Mouse (Mus musculus): Measurements from ENCODE around the gene Timm17a. TPM values are rescaled to one million over a fixed set of nuclear protein-coding genes. Genes with fewer than 3 reads are reported as not detected.

Timm17a gene
- polyA plus RNA-seq, 1 experiment from 2014 or later, result 271 TPM

DNA sequence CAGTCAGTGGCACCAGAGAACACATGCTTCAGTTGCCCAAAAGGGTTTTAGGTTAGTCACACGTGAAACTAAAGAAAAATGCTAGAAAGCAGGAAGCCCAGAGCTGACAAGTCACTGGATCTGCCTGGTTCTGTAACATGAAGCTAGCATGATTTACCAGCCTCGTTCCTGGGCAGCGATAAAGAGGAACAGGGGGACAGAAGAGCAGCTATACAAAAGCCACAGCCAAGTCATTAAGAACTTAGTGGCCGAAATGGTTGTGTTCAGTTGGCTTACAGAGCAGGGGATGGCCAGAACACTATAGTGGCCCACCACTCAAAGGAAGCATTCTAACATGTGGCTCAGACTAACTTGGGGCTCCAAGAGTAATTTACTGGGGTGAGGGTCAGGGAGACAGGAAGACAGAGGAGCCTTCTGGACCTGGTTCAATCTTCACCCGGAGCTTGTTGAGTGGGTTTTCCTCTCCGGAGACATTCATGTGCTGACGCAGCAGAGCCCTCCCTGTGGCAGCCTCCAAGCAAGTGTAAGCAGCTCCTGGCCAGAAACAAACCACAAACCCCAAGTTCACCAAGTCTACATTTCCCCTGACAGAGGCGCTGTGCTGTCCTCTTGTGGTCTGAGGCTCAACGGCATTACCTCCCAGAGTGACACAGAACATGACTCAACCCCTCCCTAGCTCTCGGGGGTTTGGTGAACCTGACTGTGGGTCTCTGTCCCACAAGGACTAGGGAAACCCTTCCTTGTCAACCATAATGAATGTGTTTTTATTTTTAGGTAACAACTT lies 45.7 kb downstream of the Timm17a start:
- Histone ChIP-seq H3K4me3 (ENCODE audit: low read depth, low read length) (no peak overlapping the region), H3K36me3 (ENCODE audit: control insufficient read depth, insufficient read depth) (peaks cover 82% of the 10 kb centered on the region), H3K9me3 (ENCODE audit: control insufficient read depth) (no peaks in the 10 kb centered on the region), H3K4me1 (replicated peaks; ENCODE audit: control insufficient read depth, insufficient read depth, low read length) (no peaks in the 10 kb centered on the region), H3K4me2 (replicated peaks; ENCODE audit: low read depth) (no peak overlapping the region), H3K27ac (ENCODE audit: low read depth, low read length) (peak overlapping the region; percentile 86), H3K27me3 (replicated peaks; ENCODE audit: control insufficient read depth, insufficient read depth, low read length) (no peaks in the 10 kb centered on the region), H3K9ac (ENCODE audit: low read depth, low read length) (no peak overlapping the region)
- WGBS, result 74% methylated on average over 10 of the region's 10 CpGs
- ATAC-seq, result no peak
- peak; percentile 52 for TF ChIP-seq CTCF (IDR thresholded peaks at IDR 0.05; ENCODE audit: low read depth)

DNA sequence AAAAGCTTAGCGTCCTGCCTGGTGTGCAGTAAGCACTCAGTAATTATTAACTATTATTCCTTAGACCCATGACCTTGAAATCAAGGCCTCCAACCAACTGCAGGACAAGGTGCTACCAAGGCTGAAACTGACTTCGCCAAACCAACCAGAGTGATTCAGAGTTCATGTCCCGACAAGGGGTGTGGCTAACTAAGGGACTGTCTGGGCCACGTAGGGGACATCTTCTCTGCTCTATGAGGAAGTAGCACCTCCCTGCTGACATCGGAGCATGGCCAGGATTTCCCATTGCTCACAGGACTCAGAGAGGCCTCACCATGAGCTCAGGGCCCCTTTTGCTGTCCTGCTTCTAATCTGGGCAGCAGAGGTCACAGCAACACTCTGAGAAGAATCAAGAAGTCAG lies 47.7 kb downstream of the Timm17a start:
- WGBS, result 46% methylated on average over 5 of the region's 5 CpGs

DNA sequence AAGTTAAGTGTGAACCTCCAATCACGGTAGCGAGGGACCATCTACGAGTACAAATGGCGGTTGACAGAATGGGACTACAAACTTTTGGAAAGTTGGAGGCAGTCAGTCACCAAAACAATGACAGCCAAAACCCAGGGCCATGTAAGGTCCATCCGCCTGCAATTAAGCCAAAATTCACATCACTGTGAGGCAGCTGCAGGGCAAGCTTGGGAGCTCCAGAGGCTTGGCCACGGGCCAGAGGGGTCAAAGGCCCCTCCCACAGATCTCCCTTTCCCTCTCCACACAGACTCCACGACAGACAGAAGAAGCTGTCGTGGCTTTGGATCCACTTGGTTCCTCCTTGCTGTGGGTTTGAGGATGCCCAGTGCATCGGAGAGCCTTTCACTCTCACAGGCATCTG lies 50.3 kb downstream of the Timm17a start:
- WGBS, result 67% methylated on average over 9 of the region's 9 CpGs
- Histone ChIP-seq H3K9me3 (ENCODE audit: control insufficient read depth) (no peaks in the 10 kb centered on the region), H3K4me2 (replicated peaks; ENCODE audit: low read depth) (no peak overlapping the region), H3K36me3 (ENCODE audit: control insufficient read depth, insufficient read depth) (peaks cover 65% of the 10 kb centered on the region), H3K27me3 (replicated peaks; ENCODE audit: control insufficient read depth, insufficient read depth, low read length) (no peaks in the 10 kb centered on the region), H3K27ac (ENCODE audit: low read depth, low read length) (no peak overlapping the region), H3K9ac (ENCODE audit: low read depth, low read length) (no peak overlapping the region), H3K4me1 (replicated peaks; ENCODE audit: control insufficient read depth, insufficient read depth, low read length) (no peaks in the 10 kb centered on the region), H3K4me3 (ENCODE audit: low read depth, low read length) (no peak overlapping the region)
- TF ChIP-seq CTCF (IDR thresholded peaks at IDR 0.05; ENCODE audit: low read depth), result no peak
- ATAC-seq, result no peak

More for the DNA sequence above, 47.7 kb downstream of the Timm17a start:
- peak; percentile 91 for ATAC-seq
- H3K4me3 ChIP-seq (ENCODE audit: low read depth, low read length), result no peak overlapping the region
- H3K36me3 ChIP-seq (ENCODE audit: control insufficient read depth, insufficient read depth), result peaks cover 77% of the 10 kb centered on the region
- H3K9ac ChIP-seq (ENCODE audit: low read depth, low read length), result no peak overlapping the region
- no peak overlapping the region for H3K4me2 ChIP-seq (replicated peaks; ENCODE audit: low read depth)
- H3K9me3 ChIP-seq (ENCODE audit: control insufficient read depth), result no peaks in the 10 kb centered on the region
- H3K4me1 ChIP-seq (replicated peaks; ENCODE audit: control insufficient read depth, insufficient read depth, low read length), result no peaks in the 10 kb centered on the region
- no peaks in the 10 kb centered on the region for H3K27me3 ChIP-seq (replicated peaks; ENCODE audit: control insufficient read depth, insufficient read depth, low read length)
- 0 out of 2 replicates have a peak, but pooled peaks have one; percentile 1 for TF ChIP-seq CTCF (IDR thresholded peaks at IDR 0.05; ENCODE audit: low read depth)
- H3K27ac ChIP-seq (ENCODE audit: low read depth, low read length), result peak overlapping the region; percentile 86

DNA sequence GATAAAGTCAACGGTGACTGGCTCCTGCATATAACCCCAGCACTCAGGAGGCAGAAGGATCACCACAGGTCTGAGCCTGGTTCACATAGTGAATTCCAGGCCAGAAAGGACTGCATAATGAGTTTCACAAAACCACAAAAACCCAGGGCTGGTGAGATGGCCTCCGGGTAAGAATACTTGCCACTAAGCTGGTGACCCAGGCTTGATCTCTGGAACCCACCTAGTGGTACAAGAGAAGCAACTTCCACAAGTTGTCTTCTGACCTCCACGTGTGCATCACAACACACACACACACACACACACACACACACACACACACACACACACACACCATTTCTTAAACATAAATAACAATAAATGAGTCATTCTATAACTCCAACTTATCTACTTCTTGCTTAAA lies 51.2 kb downstream of the Timm17a start:
- Histone ChIP-seq H3K9ac (ENCODE audit: low read depth, low read length) (no peak overlapping the region), H3K27me3 (replicated peaks; ENCODE audit: control insufficient read depth, insufficient read depth, low read length) (no peaks in the 10 kb centered on the region), H3K4me1 (replicated peaks; ENCODE audit: control insufficient read depth, insufficient read depth, low read length) (no peaks in the 10 kb centered on the region), H3K36me3 (ENCODE audit: control insufficient read depth, insufficient read depth) (peaks cover 56% of the 10 kb centered on the region), H3K9me3 (ENCODE audit: control insufficient read depth) (no peaks in the 10 kb centered on the region), H3K4me3 (ENCODE audit: low read depth, low read length) (no peak overlapping the region), H3K27ac (ENCODE audit: low read depth, low read length) (no peak overlapping the region), H3K4me2 (replicated peaks; ENCODE audit: low read depth) (no peak overlapping the region)
- peak; percentile 24; the same call in 1 of the 2 replicates for TF ChIP-seq CTCF (IDR thresholded peaks at IDR 0.05; ENCODE audit: low read depth)
- WGBS, result 82% methylated on average over 3 of the region's 3 CpGs
- ATAC-seq, result no peak

DNA sequence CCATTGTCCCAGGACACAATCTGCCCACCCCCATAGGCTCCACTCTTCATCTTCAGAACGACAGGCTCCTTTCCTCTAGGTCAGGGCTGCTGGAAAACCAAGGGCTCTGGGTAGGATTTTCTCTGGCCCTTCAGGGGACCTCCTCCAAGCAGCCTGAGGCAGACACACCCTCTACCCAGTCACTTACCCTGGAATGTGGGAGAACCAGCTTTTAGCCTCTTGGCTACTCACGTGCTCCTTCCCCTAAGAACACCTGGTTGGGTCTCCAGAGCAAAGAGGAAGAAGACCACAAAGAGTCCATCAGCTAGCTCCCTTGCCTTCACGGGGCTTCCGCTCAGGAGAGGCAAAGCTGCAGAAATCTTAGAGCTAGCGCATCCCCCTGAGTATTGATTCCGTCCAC lies 52.6 kb downstream of the Timm17a start:
- Histone ChIP-seq H3K27me3 (replicated peaks; ENCODE audit: control insufficient read depth, insufficient read depth, low read length) (no peaks in the 10 kb centered on the region), H3K36me3 (ENCODE audit: control insufficient read depth, insufficient read depth) (peaks cover 49% of the 10 kb centered on the region), H3K4me2 (replicated peaks; ENCODE audit: low read depth) (peak overlapping the region; percentile 24; the same call in 1 of the 2 replicates), H3K27ac (ENCODE audit: low read depth, low read length) (peak overlapping the region; percentile 36; the same call in 1 of the 2 replicates), H3K4me1 (replicated peaks; ENCODE audit: control insufficient read depth, insufficient read depth, low read length) (no peaks in the 10 kb centered on the region), H3K9ac (ENCODE audit: low read depth, low read length) (no peak overlapping the region), H3K9me3 (ENCODE audit: control insufficient read depth) (no peaks in the 10 kb centered on the region), H3K4me3 (ENCODE audit: low read depth, low read length) (no peak overlapping the region)
- 41% methylated on average over 6 of the region's 6 CpGs for WGBS
- ATAC-seq, result no peak
- no peak for TF ChIP-seq CTCF (IDR thresholded peaks at IDR 0.05; ENCODE audit: low read depth)

DNA sequence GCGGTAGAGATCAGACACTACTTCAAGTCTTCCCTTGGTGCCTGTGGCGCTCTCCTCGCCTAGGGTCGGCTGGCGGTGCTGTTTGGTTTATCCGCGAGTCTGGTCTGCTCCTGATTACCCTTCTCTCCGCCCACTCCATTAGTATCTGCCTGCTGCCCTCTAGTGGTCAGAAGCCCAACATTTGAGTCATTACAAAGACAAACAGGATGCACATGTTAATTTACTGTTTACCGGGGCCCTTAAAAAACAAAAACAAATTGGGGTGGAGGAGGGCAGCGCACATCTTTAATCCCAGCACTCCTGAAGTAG lies 54.5 kb downstream of the Timm17a start:
- Histone ChIP-seq H3K27me3 (replicated peaks; ENCODE audit: control insufficient read depth, insufficient read depth, low read length) (no peaks in the 10 kb centered on the region), H3K9ac (ENCODE audit: low read depth, low read length) (peak overlapping the region; percentile 35; the same call in 1 of the 2 replicates), H3K4me1 (replicated peaks; ENCODE audit: control insufficient read depth, insufficient read depth, low read length) (no peaks in the 10 kb centered on the region), H3K27ac (ENCODE audit: low read depth, low read length) (peak overlapping the region; percentile 91), H3K9me3 (ENCODE audit: control insufficient read depth) (no peaks in the 10 kb centered on the region), H3K4me2 (replicated peaks; ENCODE audit: low read depth) (peak overlapping the region; percentile 76), H3K36me3 (ENCODE audit: control insufficient read depth, insufficient read depth) (peaks cover 41% of the 10 kb centered on the region), H3K4me3 (ENCODE audit: low read depth, low read length) (peak overlapping the region; percentile 58)
- under 1% methylated on average over 10 of the region's 10 CpGs for WGBS
- peak; percentile 91 for TF ChIP-seq CTCF (IDR thresholded peaks at IDR 0.05; ENCODE audit: low read depth)
- peak; percentile 34 for ATAC-seq

All from intestine, postnatal 0 days (tissue).